Mouse (Mus musculus): ENCODE measurements around the gene Fcgr3.

DNA sequence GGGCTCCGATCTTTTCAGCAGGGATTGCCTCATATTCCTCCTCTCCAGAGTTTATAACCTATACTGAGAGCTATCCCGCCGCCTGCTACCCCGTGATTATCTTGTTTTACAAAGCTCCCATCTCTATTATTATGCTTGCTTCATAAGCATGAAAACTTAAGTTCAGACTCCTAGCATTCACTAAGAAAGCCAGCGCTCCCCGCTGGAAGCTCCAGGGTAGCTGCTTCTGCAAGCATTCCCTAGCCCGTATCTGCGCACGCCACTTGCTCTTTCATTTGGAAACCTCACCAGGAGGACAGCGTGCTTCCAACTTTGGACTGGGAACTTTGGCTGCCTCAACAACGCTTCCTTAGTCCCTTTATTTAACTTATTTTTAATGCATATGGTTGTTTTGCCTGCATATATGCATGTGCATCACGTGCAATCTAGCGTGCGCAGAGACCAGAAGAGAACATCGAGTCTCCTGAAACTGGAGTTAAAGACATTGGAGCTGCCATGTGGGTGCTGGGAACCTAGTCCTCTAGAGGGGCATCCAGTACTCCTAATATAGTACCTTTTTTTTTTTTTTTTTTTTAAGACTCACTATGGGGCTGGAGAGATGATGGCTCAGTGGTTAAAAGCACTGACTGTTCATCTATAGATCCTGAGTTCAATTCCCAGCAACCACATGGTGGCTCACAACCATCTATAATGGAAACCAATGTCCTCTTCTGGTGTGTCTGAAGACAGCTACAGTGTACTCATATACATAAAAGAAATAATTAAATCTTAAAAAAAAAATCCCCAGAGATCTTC lies 47.2 kb upstream of the Fcgr3 start:
- TF ChIP-seq CTCF (IDR thresholded peaks at IDR 0.05; ENCODE audit: control insufficient read depth, insufficient read depth, low read length) (no peak), POLR2A (IDR thresholded peaks at IDR 0.05; ENCODE audit: borderline replicate concordance, control insufficient read depth, low read depth, low read length) (no peak)
